Comparison of ENCODE assay signal across 18 mouse cellular contexts in the genomic region with DNA sequence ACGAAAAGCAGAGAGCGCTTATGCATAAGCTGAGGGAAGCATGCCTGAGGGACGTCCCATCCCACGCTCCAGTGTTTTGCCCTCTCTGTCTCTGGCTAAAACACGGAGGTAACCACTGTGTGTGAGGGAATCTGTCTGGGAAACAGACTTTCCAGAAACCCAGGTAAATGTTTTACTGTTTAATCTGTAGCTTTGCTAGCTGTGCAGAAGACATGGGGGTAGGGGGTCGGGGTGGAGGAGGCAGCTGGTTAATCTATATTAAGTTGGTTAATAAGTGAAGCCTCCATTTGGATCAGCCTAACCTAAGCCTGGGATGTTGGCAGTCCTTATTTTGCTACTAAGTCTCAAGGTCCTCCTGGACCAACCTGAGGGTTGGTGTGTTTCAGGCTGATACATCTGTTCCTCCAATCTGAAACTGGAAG.
"Had no signal": no experiment of that assay in that cellular context is flagged by ENCODE, and none has a peak within 500 bp of the region (broad histone marks: within the 10 kb centered on the region; RNA-seq: fewer than 3 reads in every experiment).

No protein-coding gene starts in this region.

- H3K27ac ChIP-seq: hindbrain, embryonic 12.5 days; left cerebral cortex, adult 2 months; limb, embryonic 12.5 days; liver, embryonic 13.5 days; lung, embryonic 15.5 days; macrophage; midbrain, embryonic 12.5 days; neural tube, embryonic 15.5 days had no signal

- DNase-seq: liver; liver, embryonic 13.5 days; liver, postnatal 0 days; lung, postnatal 14 days; right cerebral cortex, adult 18-20 months; right cerebral cortex, postnatal 25 days; thymus, adult 18-20 months had no signal

- H3K9me3 ChIP-seq: hindbrain, embryonic 12.5 days; limb, embryonic 12.5 days; liver, embryonic 13.5 days; lung, embryonic 15.5 days; megakaryocyte, embryonic 14.5 days; midbrain, embryonic 12.5 days; neural tube, embryonic 15.5 days had no signal

- H3K4me3 ChIP-seq: hindbrain, embryonic 12.5 days; left cerebral cortex, adult 2 months; limb, embryonic 12.5 days; liver, embryonic 13.5 days; lung, embryonic 15.5 days; midbrain, embryonic 12.5 days; neural tube, embryonic 15.5 days had no signal

- H3K9ac ChIP-seq: hindbrain, embryonic 12.5 days; limb, embryonic 12.5 days; liver, embryonic 13.5 days; liver, postnatal 0 days; lung, embryonic 15.5 days; midbrain, embryonic 12.5 days; neural tube, embryonic 15.5 days had no signal

- H3K27me3 ChIP-seq: hindbrain, embryonic 12.5 days; limb, embryonic 12.5 days; liver, embryonic 13.5 days; lung, embryonic 15.5 days; midbrain, embryonic 12.5 days; neural tube, embryonic 15.5 days had no signal

- ATAC-seq: hindbrain, embryonic 16.5 days; inflammation-experienced regulatory T-cells, adult 6 months; intestine, postnatal 0 days; liver, postnatal 0 days had no signal

- H3K4me1 ChIP-seq: hindbrain, embryonic 12.5 days; limb, embryonic 12.5 days; lung, embryonic 15.5 days; midbrain, embryonic 12.5 days; neural tube, embryonic 15.5 days had no signal

- H3K4me2 ChIP-seq: hindbrain, embryonic 12.5 days; limb, embryonic 12.5 days; liver, embryonic 13.5 days; lung, embryonic 15.5 days; midbrain, embryonic 12.5 days; neural tube, embryonic 15.5 days had no signal
